Mouse (Mus musculus): Measurements from ENCODE around the gene Nr1h3. TPM values are rescaled to one million over a fixed set of nuclear protein-coding genes. Genes with fewer than 3 reads are reported as not detected.

Gene Nr1h3
- polyA plus RNA-seq, 1 experiment from 2014 or later = 1.4 TPM

DNA sequence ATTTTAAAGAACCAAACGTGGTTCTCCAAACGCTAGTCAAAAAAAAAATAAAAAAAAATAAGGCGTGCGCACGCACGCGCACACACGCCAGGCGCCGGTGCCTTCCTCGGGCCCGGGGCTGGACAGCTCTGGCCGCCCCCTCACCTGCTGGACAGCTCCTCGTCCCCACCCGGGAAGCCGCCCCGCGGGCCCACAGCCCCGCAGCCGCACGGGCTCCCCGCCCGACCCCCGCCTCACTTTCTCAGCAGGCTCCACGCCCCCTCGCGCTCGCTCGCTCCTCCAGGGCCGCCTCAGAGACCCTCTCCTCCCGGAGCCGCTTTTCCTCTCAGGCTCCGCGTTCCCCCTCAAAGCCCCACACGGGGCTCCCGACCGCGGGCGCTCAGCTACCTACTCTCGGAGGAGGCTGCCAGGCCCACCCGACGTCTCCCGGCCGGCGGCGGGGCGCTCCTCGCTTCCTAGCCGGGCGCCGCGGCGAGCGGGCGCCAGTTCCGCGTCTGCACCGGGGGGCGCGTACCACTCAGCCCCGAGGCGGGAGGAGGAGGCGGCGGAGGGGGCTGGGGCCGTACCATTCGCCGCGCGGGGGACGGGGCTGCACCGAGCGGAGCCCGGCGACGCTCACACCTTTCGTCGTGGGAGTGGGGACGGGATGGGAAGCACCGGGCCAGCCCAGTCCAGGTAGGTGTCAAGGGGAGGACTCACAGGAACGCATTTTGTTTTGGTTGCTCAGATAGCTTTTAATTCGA, 20.1 kb downstream of the Nr1h3 start:
- Histone ChIP-seq H3K4me2 (peak overlapping the region; percentile 80), H3K4me3 (peak overlapping the region; percentile 84), H3K27ac (peak overlapping the region; percentile 89), H3K36me3 (ENCODE audit: poor library complexity, severe bottlenecking) (peaks cover 9% of the 10 kb centered on the region), H3K27me3 (no peaks in the 10 kb centered on the region), H3K4me1 (peaks cover 31% of the 10 kb centered on the region), H3K9me3 (replicated peaks) (no peaks in the 10 kb centered on the region), H3K9ac (peak overlapping the region; percentile 85)
- under 1% methylated on average over 75 of the region's 81 CpGs for WGBS
- peak; percentile 97 for ATAC-seq

DNA sequence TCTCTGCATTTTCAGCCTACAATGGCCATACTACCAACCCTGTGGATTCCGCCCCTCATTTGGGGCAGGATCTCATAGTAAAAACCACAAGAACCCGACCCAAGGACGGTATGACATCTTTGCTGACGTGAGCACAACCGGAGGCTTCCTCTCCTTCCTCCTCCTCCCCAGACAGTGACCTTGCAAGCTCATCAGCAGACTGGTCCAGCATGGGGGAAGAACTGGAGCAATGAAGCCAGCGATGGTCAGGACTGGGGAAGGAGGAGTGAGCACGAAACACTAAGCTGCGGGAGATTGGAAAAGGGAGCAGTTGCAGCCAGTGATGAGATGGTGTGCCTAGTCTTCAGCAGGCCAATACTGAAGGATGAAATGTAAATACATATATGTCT, 20.6 kb downstream of the Nr1h3 start:
- Histone ChIP-seq H3K4me3 (peak overlapping the region; percentile 84), H3K4me2 (peak overlapping the region; percentile 80), H3K4me1 (peaks cover 31% of the 10 kb centered on the region), H3K9me3 (replicated peaks) (no peaks in the 10 kb centered on the region), H3K27ac (peak overlapping the region; percentile 89), H3K36me3 (ENCODE audit: poor library complexity, severe bottlenecking) (peaks cover 12% of the 10 kb centered on the region), H3K27me3 (no peaks in the 10 kb centered on the region), H3K9ac (peak overlapping the region; percentile 85)
- no peak for ATAC-seq
- WGBS = 11% methylated on average over 8 of the region's 8 CpGs

DNA sequence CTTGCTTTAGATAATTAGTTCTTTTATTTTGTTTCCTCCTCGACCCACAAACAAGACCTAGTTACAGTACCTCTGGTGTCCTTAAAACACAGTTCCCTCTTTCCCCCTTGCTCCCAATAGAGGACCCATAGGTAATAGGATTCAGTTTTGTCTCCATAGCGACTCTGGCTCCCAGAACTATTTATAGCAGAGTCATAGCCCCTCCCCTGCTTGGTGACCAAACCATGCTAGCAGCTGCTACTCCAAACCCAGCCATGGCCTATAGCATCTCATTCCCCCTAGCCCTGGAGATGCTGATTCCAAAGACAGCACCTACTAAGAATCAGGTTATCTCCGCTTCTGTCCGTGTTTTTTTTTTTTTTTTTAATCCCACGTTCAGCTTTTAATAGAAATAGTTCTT, 21.9 kb downstream of the Nr1h3 start:
- Histone ChIP-seq H3K27ac (no peak overlapping the region), H3K4me3 (no peak overlapping the region), H3K4me1 (peaks cover 31% of the 10 kb centered on the region), H3K9ac (peak overlapping the region; percentile 85; the same call in 1 of the 2 replicates), H3K36me3 (ENCODE audit: poor library complexity, severe bottlenecking) (peaks cover 25% of the 10 kb centered on the region), H3K4me2 (peak overlapping the region; percentile 80), H3K9me3 (replicated peaks) (no peaks in the 10 kb centered on the region), H3K27me3 (no peaks in the 10 kb centered on the region)
- no peak for ATAC-seq
- 71% methylated on average over 5 of the region's 5 CpGs for WGBS

DNA sequence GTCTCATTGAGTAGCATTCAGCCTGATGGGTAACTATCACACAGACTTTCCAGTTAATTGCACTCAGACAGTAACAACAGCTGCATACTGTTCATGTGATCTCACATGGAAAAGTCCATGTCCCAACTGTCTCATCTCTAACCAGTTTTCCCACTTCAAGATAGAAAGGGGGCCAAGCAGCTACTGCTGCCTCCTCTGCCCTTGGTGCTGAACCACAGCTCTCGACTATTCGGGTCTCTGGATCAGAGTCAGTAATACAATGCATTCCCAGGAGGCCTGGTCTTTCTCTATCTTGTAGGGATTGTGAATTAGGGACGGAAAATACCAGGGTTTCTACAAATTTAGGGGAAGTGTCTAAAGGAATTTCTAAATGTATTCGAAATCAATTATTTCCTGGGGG, 22.8 kb downstream of the Nr1h3 start:
- H3K27me3 ChIP-seq = no peaks in the 10 kb centered on the region
- no peak for ATAC-seq
- H3K4me3 ChIP-seq = no peak overlapping the region
- no peak overlapping the region for H3K9ac ChIP-seq
- H3K4me1 ChIP-seq = peaks cover 31% of the 10 kb centered on the region
- WGBS = 40% methylated on average over 4 of the region's 4 CpGs
- no peaks in the 10 kb centered on the region for H3K9me3 ChIP-seq (replicated peaks)
- H3K36me3 ChIP-seq (ENCODE audit: poor library complexity, severe bottlenecking) = peaks cover 34% of the 10 kb centered on the region
- no peak overlapping the region for H3K4me2 ChIP-seq
- no peak overlapping the region for H3K27ac ChIP-seq

DNA sequence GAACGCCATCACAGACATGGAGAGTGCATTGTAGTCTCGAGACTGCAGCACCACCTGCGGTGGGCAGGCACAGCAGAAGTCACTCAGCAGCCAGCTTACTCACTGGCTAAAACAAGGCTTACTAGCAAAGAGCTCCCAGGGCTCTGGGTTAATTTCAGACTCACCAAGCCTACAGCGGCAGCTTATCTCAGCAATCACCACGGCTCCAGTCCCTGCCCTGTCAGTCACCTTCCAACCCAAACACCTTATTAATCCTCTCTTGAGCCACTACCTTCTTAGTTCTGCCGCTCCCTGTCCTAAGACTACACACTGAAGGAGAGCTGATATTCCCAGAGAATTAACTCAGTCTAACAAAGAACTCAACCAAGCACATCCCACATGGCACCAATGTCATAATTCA, 26.4 kb downstream of the Nr1h3 start:
- Histone ChIP-seq H3K9me3 (replicated peaks) (no peaks in the 10 kb centered on the region), H3K27me3 (no peaks in the 10 kb centered on the region), H3K9ac (no peak overlapping the region), H3K36me3 (ENCODE audit: poor library complexity, severe bottlenecking) (peaks cover 68% of the 10 kb centered on the region), H3K4me2 (no peak overlapping the region), H3K4me1 (peaks cover 15% of the 10 kb centered on the region), H3K27ac (no peak overlapping the region), H3K4me3 (no peak overlapping the region)
- ATAC-seq = no peak
- 80% methylated on average over 6 of the region's 6 CpGs for WGBS

DNA sequence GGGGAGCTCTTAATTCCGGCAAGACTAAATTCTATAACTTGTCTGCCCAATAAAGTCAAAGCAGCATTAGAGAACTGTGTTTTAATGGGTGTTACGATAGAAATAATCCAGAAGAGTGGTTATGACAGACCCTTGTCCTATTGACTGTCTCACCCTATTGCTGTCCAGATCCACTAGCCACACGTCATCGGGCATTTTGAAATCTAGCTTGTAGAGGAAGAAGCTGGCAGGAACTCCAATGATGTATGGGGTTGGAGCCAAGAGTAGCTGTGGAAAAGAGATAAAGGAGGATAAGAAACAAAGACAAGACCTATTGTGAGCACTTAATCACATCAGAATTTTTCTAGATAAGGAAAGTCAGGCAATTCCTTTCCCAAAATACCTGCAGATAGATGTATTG, 27.1 kb downstream of the Nr1h3 start:
- no peak for ATAC-seq
- H3K36me3 ChIP-seq (ENCODE audit: poor library complexity, severe bottlenecking) = peaks cover 73% of the 10 kb centered on the region

DNA sequence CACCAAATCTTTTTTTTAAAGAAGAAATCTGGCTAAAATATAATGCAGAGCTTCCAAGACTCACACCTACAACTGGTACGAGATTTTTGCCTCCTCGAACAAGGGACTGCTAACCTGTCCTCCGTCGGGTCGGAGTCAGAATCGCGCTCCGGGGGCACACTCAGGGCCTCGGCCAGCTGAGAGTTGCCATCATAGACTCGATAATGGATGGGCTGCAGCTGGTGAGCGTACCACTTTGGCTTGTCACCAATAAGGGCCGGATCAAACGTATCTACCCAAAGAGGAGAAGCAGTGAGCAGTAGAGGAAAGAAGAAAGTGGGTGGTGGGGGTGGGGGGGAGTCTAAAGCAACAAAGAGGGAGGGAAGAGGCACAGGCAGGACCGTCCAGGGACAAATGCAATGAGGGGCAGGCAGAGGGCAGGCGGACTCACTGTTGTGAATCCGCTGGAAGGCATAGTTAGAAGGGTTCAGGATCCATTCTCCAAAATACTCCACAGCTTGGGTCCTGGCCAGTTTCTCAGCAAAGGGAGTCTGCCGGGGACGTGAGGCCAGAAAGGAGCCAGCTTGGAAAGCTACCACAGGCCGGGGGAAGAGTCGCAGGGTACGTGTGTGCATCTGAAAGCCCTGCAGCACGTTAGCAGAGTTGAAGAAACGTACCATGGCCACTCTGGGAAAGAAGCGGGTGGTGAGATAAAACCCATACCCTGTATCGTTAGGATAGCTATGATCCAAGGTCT, 32.9 kb downstream of the Nr1h3 start:
- ATAC-seq = no peak
- 91% methylated on average over 25 of the region's 25 CpGs for WGBS
- no peak overlapping the region for H3K9ac ChIP-seq
- no peaks in the 10 kb centered on the region for H3K9me3 ChIP-seq (replicated peaks)
- no peak overlapping the region for H3K4me2 ChIP-seq
- H3K27ac ChIP-seq = no peak overlapping the region
- H3K4me3 ChIP-seq = no peak overlapping the region
- peaks cover 89% of the 10 kb centered on the region for H3K36me3 ChIP-seq (ENCODE audit: poor library complexity, severe bottlenecking)
- no peaks in the 10 kb centered on the region for H3K27me3 ChIP-seq
- no peaks in the 10 kb centered on the region for H3K4me1 ChIP-seq

More for the DNA sequence above, 27.1 kb downstream of the Nr1h3 start:
- H3K4me2 ChIP-seq = no peak overlapping the region
- no peak overlapping the region for H3K27ac ChIP-seq
- peaks cover 8% of the 10 kb centered on the region for H3K4me1 ChIP-seq
- H3K27me3 ChIP-seq = no peaks in the 10 kb centered on the region
- 90% methylated on average over 4 of the region's 4 CpGs for WGBS
- H3K9me3 ChIP-seq (replicated peaks) = no peaks in the 10 kb centered on the region
- H3K9ac ChIP-seq = no peak overlapping the region
- H3K4me3 ChIP-seq = no peak overlapping the region

DNA sequence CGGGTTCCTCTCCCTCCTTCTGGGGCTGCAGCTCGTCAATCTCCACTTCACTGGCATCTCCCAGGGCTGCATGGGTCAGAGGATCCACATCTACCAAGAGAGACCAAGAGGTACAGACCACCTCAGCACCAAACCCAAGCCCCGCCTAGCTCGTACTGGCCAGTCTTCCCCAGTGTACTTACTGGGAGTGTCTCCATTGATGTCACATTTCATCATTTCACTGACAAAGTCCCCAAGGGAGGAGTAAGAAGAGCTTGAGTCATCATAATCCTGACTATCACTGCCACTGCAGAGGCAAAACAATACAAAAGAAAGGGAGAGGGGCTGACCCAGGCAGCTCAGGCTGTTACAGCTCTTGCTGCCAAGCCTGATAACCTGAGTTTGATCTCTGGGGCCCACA, 35.0 kb downstream of the Nr1h3 start:
- no peak for ATAC-seq
- peaks cover 91% of the 10 kb centered on the region for H3K36me3 ChIP-seq (ENCODE audit: poor library complexity, severe bottlenecking)
- 75% methylated on average over 4 of the region's 4 CpGs for WGBS

DNA sequence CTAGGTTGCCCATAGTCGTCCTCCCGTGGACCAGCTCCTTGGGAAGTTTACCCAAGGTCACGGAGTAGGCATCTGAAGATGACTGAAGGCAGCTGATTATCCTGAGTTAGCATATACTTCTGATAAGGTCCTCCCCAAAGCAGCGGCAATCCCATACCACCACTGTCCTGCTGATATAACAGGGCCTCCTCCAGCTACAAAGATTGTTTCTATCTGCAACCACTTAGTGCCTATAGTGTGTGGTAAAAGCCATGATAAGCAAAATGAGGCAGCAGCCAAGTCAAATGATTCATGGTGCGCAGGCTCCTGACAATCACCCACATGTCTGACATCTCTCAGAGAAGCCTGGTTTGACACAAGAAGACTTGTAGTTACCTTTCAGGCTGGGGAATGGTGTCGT, 37.6 kb downstream of the Nr1h3 start:
- no peak overlapping the region for H3K9ac ChIP-seq
- no peaks in the 10 kb centered on the region for H3K4me1 ChIP-seq
- H3K36me3 ChIP-seq (ENCODE audit: poor library complexity, severe bottlenecking) = peaks cover 93% of the 10 kb centered on the region
- no peaks in the 10 kb centered on the region for H3K9me3 ChIP-seq (replicated peaks)
- H3K4me3 ChIP-seq = no peak overlapping the region
- no peak overlapping the region for H3K27ac ChIP-seq
- WGBS = 91% methylated on average over 6 of the region's 6 CpGs
- no peaks in the 10 kb centered on the region for H3K27me3 ChIP-seq
- no peak for ATAC-seq
- no peak overlapping the region for H3K4me2 ChIP-seq

More for the DNA sequence above, 35.0 kb downstream of the Nr1h3 start:
- H3K27ac ChIP-seq = no peak overlapping the region
- no peak overlapping the region for H3K4me2 ChIP-seq
- H3K9ac ChIP-seq = no peak overlapping the region
- no peak overlapping the region for H3K4me3 ChIP-seq
- no peaks in the 10 kb centered on the region for H3K27me3 ChIP-seq
- no peaks in the 10 kb centered on the region for H3K4me1 ChIP-seq
- no peaks in the 10 kb centered on the region for H3K9me3 ChIP-seq (replicated peaks)

DNA sequence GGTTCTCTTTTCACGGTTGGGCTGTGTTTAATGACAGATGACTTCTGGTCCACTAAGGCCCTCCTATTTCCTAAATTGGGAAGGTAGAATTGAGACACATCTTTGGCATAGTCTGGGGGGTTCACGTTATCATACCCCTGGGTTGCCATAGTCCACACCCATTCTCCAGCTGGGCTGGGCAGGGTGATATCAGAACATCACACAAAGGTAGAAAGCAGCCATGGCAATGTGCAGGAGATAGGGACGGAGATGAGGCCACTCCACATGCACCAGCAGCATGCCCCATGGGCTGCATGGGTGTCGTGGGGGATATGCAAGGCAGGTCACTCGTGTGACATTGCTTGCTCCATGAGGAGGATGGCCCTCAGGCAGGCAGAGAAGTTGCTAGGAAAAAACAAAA, 39.1 kb downstream of the Nr1h3 start:
- ATAC-seq = no peak
- Histone ChIP-seq H3K27me3 (no peaks in the 10 kb centered on the region), H3K27ac (no peak overlapping the region), H3K9ac (no peak overlapping the region), H3K4me2 (no peak overlapping the region), H3K4me1 (no peaks in the 10 kb centered on the region), H3K36me3 (ENCODE audit: poor library complexity, severe bottlenecking) (peaks cover 91% of the 10 kb centered on the region), H3K9me3 (replicated peaks) (no peaks in the 10 kb centered on the region), H3K4me3 (no peak overlapping the region)
- WGBS = 93% methylated on average over 5 of the region's 5 CpGs

DNA sequence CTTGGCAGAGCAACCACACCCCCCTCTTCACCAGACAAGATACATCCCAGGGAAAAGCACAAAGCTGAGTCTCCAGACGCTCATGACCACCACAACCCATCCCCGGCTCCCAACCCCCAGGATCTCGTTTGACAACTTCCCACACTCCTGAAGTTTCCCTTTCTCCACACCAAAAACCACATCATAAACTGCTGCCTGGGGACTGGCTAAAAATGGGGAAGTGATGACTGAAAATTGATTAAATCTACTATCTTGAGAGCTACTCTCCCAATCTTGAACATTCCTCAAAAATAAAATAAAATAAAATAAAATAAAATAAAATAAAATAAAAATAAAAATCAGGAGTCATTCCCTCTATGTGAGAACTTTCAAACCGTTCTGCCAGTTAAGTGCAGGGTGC, 39.7 kb downstream of the Nr1h3 start:
- H3K4me2 ChIP-seq = no peak overlapping the region
- H3K36me3 ChIP-seq (ENCODE audit: poor library complexity, severe bottlenecking) = peaks cover 92% of the 10 kb centered on the region
- no peaks in the 10 kb centered on the region for H3K27me3 ChIP-seq
- H3K4me1 ChIP-seq = no peaks in the 10 kb centered on the region
- H3K9me3 ChIP-seq (replicated peaks) = no peaks in the 10 kb centered on the region
- no peak overlapping the region for H3K4me3 ChIP-seq
- no peak for ATAC-seq
- no peak overlapping the region for H3K27ac ChIP-seq
- no peak overlapping the region for H3K9ac ChIP-seq
- WGBS = 91% methylated on average over 4 of the region's 4 CpGs

DNA sequence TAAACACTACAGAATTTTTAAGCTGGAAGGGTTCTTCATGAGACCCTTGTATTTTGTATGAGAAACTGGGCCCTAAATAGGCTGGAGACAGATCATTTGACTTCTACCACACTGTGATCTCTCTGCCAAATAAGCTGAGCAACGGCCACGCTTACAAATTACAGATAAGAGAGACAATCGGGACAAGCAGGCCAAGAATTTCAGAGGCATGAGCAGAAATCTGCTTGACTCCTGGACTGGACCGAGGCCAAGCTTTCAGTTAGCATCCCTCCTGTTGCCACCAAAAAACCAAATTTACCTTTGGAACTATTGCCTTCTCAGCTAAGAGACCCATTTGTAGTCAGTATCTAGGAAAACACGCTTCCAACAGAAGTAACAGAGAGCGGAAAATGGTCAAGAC, 42.0 kb downstream of the Nr1h3 start:
- Histone ChIP-seq H3K27ac (no peak overlapping the region), H3K9me3 (replicated peaks) (no peaks in the 10 kb centered on the region), H3K9ac (no peak overlapping the region), H3K36me3 (ENCODE audit: poor library complexity, severe bottlenecking) (peaks cover 94% of the 10 kb centered on the region), H3K4me1 (no peaks in the 10 kb centered on the region), H3K27me3 (no peaks in the 10 kb centered on the region), H3K4me3 (no peak overlapping the region), H3K4me2 (no peak overlapping the region)
- WGBS = 95% methylated on average over 6 of the region's 6 CpGs
- no peak for ATAC-seq

Data from forebrain, embryonic 13.5 days (tissue).